Mouse (Mus musculus) forebrain, embryonic 16.5 days (tissue): ENCODE measurements around the gene Tapbpl. TPM values are rescaled to one million over a fixed set of nuclear protein-coding genes. Genes with fewer than 3 reads are reported as not detected.

Source experiments
- ATAC-seq: fragments of 200-750 bp; cut with Nextera tagmentation; 2 replicates; pipeline ENCODE4 v1.8.0; 2017; ENCODE audit warnings: mild to moderate bottlenecking, moderate library complexity
- H3K27ac ChIP-seq: fragments of 300-500 bp; sonication (generic); 2 replicates; pipeline ENCODE4 v1.5.1; 2014; ENCODE audit warnings: low read length, control low read depth
- H3K27me3 ChIP-seq: fragments of 300-500 bp; sonication (generic); replicated peaks from 2 replicates; pipeline ENCODE4 v1.6.1; 2014; ENCODE audit warnings: low read length; ENCODE audit not compliant: control insufficient read depth, insufficient read depth
- H3K36me3 ChIP-seq: fragments of 300-500 bp; sonication (generic); 2 replicates; pipeline ENCODE4 v1.6.1; 2014; ENCODE audit not compliant: control insufficient read depth, insufficient read depth
- H3K4me1 ChIP-seq: fragments of 300-500 bp; sonication (generic); replicated peaks from 2 replicates; pipeline ENCODE4 v1.6.1; 2014; ENCODE audit warnings: low read length; ENCODE audit not compliant: control insufficient read depth, insufficient read depth
- H3K4me2 ChIP-seq: fragments of 300-500 bp; sonication (generic); 2 replicates; pipeline ENCODE4 v1.6.1; 2014; ENCODE audit warnings: mild to moderate bottlenecking, low read length, control low read depth
- H3K4me3 ChIP-seq: fragments of 300-500 bp; sonication (generic); replicated peaks from 2 replicates; pipeline ENCODE4 v1.5.1; 2014; ENCODE audit warnings: mild to moderate bottlenecking, low read length, control low read depth
- H3K9ac ChIP-seq: fragments of 300-500 bp; sonication (generic); replicated peaks from 2 replicates; pipeline ENCODE4 v1.6.1; 2014; ENCODE audit warnings: low read depth, low read length, control low read depth
- H3K9me3 ChIP-seq: fragments of 300-500 bp; sonication (generic); 2 replicates; pipeline ENCODE4 v1.6.1; 2016; ENCODE audit warnings: low read length; ENCODE audit not compliant: control insufficient read depth
- WGBS: fragments of 180-500 bp; shearing (Covaris S2); extraction: QIAGEN DNeasy Blood & Tissue Kit; methylation state at CpG from one replicate; pipeline ENCODE4 v1.1.7; 2014; 5-methylcytosine and 5-hydroxymethylcytosine counted together
- polyA plus RNA-seq: library from polyadenylated mRNA; unstranded; fragments of >200 nt; fragmentation: Nextera tagmentation; extraction: Ambion mirVana; gene quantifications from 2 replicates; pipeline ENCODE4 v1.2.1, GENCODE M21; 2015

Tapbpl gene
- polyA plus RNA-seq, 1 experiment from 2014 or later: 4.5 TPM

DNA sequence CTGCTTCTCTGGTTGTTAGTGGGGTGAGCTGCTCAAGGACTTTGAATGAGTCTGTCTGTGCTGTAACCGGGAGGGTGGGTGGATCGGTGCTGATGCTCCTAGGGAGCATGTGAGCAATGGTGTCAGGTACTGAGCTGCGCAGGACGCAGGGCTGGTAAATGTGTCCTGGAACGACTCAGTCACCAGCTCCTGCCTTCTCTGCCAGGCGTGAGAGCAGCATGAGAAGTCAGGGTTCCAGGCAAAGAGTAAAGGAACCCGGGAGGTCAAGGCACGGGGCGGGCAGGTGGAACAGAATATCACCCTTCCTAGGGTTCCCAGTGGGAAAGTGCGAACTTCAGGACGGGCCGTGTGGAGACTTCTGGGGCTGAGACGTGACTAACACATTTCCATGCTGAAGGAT lies 34.4 kb upstream of the Tapbpl start:
- H3K27me3 ChIP-seq: no peaks in the 10 kb centered on the region
- no peak overlapping the region for H3K4me2 ChIP-seq
- no peaks in the 10 kb centered on the region for H3K36me3 ChIP-seq
- H3K9me3 ChIP-seq: no peaks in the 10 kb centered on the region
- no peak overlapping the region for H3K27ac ChIP-seq
- H3K4me3 ChIP-seq: no peak overlapping the region
- H3K4me1 ChIP-seq: no peaks in the 10 kb centered on the region
- ATAC-seq: no peak
- 80% methylated on average over 13 of the region's 13 CpGs for WGBS
- no peak overlapping the region for H3K9ac ChIP-seq

DNA sequence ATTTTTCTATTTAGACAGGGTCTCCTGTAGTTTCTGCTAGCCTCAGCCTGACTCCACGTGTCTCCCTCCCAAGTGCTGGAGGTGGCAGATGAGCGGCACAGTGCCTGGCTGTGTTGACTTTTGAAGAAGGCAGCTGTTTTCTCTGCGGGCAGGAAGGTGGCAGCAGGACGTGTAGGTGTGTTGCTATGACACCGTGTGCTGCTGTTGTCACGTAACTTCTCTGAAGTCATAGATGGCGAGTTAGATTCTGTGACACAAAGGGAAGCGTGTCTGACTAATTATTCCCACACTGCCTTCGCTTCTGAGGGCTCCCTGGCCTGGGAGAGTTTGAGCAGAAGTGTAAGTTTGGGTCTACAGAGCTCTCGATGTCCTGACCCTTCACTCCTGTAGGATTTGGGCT lies 33.6 kb upstream of the Tapbpl start:
- H3K27ac ChIP-seq: no peak overlapping the region
- whole genome bisulfite sequencing: 63% methylated on average over 10 of the region's 10 CpGs
- no peaks in the 10 kb centered on the region for H3K36me3 ChIP-seq
- no peak overlapping the region for H3K4me2 ChIP-seq
- no peaks in the 10 kb centered on the region for H3K4me1 ChIP-seq
- no peak overlapping the region for H3K4me3 ChIP-seq
- H3K27me3 ChIP-seq: no peaks in the 10 kb centered on the region
- no peaks in the 10 kb centered on the region for H3K9me3 ChIP-seq
- H3K9ac ChIP-seq: no peak overlapping the region
- no peak for ATAC-seq

DNA sequence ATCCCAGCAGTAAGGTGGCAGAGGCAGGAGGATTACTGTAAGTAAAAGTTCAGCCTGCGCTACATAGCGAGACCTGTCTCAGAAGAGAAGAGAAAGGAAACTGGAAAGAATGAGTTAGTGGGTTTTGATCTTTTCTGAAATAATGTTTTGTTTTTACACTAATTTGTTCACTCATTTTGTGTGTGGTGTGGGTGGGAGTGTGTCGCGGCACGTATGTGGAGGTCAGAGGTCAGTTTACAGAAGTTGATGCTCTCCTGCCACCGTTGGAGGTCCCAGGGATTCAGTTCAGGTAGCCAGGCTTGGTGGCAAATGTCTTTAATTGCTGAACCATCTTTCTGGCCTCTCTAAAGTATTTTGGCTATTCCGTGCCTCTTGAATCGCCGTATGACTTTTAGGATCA lies 32.6 kb upstream of the Tapbpl start:
- Histone ChIP-seq H3K4me1 (no peaks in the 10 kb centered on the region), H3K4me2 (no peak overlapping the region), H3K27ac (no peak overlapping the region), H3K27me3 (no peaks in the 10 kb centered on the region), H3K4me3 (no peak overlapping the region), H3K36me3 (no peaks in the 10 kb centered on the region), H3K9ac (no peak overlapping the region), H3K9me3 (no peaks in the 10 kb centered on the region)
- 94% methylated on average over 9 of the region's 9 CpGs for WGBS
- no peak for ATAC-seq

DNA sequence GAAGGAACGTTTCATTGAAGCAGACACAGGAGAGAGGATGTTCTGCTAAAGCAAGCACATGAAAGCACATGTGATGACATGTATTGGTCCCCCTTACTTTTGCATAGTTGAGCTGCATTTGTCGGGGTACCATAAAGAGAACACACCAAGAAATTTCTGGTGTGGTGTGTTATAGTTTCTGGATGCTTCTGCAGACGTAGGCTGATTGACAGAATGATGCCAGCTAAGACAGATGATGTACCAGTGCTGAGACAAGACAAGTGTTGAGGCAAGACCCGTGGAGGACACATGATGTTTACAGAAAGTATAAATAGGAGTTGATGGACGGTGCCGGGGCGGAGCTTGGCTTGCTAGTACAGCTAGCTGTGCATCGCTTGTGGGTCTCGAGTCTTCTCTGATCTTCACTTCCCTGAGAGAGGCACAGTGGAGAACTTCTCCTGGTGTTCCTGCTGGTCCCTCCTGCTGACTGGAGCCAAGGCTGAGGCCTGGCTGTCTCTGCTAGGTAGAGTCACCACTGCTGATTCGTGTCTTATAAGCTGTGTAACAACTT lies 28.4 kb upstream of the Tapbpl start:
- 80% methylated on average over 10 of the region's 10 CpGs for WGBS
- no peak overlapping the region for H3K4me2 ChIP-seq
- H3K27me3 ChIP-seq: no peaks in the 10 kb centered on the region
- no peak for ATAC-seq
- no peak overlapping the region for H3K27ac ChIP-seq
- H3K9ac ChIP-seq: no peak overlapping the region
- H3K36me3 ChIP-seq: no peaks in the 10 kb centered on the region
- no peak overlapping the region for H3K4me3 ChIP-seq
- no peaks in the 10 kb centered on the region for H3K4me1 ChIP-seq
- no peaks in the 10 kb centered on the region for H3K9me3 ChIP-seq

DNA sequence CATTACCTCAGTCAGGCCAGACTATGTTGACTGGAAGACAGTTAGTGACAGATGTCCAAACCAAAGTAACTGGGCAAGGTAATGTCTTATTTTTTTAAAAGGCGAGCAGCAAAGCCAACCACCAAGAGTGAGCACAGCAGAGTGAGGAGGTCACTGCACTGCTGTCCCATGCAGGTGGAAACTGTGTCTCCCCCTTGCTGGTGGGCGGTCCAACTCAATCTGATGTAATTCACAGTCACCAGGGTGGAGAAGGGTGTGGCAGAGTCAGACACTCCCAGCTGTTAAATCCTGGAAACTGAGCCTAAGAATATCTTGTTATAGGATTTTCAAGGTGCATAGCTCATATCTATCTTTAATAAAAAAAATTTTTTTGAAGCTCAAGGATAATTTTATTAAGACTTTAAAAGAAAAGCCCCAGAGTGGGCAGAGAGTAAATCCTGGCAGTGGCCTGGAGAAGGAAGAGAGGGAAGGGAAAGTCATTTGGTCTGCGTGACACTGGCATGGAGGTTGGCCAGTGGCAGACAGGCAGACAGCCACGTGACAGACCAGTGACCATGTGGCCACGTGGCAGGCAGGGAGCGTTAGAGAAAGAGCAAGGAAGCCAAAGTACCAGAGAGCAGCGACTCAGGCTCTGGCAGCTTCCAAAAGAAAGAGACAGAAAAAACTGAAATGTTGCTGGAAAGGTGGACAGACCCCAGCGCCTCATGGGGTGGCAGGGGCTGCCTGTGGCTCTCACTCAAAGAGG lies 24.7 kb upstream of the Tapbpl start:
- no peak for ATAC-seq
- Histone ChIP-seq H3K4me1 (no peaks in the 10 kb centered on the region), H3K9me3 (no peaks in the 10 kb centered on the region), H3K36me3 (no peaks in the 10 kb centered on the region), H3K4me3 (no peak overlapping the region), H3K27me3 (no peaks in the 10 kb centered on the region), H3K27ac (no peak overlapping the region), H3K9ac (no peak overlapping the region), H3K4me2 (no peak overlapping the region)
- 80% methylated on average over 8 of the region's 8 CpGs for WGBS

DNA sequence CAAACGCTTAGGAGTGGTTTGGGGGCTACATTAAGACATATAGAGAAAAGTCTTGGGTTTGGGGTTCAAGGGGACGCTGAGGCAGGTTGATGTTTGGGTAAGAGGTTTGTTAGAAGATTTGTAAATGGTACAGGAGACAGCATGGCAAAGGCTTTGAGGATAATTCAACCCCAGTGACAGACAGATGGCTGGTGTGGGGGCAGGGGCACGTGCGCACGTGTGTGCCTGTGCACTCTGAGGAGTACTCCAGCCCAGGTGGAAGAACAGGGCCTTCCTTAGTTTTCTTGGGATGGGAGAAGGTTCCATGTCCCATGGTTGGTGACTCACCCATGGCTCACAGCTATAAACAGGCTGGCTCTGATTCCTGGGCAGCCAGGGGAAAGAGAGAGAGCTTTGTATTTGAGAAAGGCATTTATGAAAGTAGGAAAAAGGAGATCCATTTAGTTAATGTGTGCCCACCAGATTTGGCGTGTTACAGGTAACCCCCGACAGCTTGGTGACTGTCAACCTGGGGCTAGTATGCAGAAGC lies 23.9 kb upstream of the Tapbpl start:
- H3K27ac ChIP-seq: no peak overlapping the region
- H3K9me3 ChIP-seq: no peaks in the 10 kb centered on the region
- 87% methylated on average over 7 of the region's 7 CpGs for WGBS

DNA sequence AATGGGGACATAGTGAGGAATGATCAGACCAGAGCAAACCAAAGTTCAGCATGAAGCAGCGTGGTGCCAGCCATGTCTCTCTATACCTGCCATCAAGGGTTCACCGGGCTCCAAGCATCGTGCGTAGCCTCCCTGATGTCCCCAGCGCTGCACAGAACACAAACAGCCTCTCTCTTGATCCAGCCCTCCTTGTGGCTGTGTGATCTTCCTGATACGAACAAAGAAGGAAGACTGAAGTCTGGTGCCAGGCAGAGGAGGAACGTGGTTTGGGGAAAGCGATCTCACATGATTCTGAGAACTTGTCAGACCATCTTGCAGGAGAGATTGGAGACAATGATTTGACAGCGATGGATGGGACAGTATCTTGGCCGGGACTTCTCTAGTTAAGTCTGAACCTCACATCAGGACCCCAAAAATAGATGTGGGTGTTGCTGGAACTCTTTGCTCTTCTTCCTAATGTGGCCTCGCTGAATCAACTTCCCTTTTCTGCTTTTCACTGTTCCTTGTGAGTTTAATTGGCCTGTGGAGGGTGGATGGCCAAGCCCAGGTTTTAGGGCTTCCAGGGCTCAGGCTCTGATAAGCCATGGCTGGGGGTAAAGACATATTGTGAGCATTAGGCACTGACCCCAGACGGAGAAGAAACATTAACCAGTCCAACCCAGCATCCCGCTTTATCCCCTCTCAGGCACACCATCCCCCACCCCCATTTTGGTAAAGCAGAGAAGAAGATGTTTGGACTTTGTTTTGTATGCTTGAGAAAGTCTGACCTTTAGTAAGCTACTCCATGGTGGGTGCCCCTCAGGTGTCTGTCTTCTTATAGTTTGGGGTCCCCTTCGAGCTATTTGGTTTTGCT lies 22.4 kb upstream of the Tapbpl start:
- ATAC-seq: no peak

More for the DNA sequence above, 23.9 kb upstream of the Tapbpl start:
- no peak for ATAC-seq
- no peak overlapping the region for H3K9ac ChIP-seq
- no peak overlapping the region for H3K4me2 ChIP-seq
- no peaks in the 10 kb centered on the region for H3K4me1 ChIP-seq
- no peaks in the 10 kb centered on the region for H3K36me3 ChIP-seq
- no peak overlapping the region for H3K4me3 ChIP-seq
- H3K27me3 ChIP-seq: no peaks in the 10 kb centered on the region

DNA sequence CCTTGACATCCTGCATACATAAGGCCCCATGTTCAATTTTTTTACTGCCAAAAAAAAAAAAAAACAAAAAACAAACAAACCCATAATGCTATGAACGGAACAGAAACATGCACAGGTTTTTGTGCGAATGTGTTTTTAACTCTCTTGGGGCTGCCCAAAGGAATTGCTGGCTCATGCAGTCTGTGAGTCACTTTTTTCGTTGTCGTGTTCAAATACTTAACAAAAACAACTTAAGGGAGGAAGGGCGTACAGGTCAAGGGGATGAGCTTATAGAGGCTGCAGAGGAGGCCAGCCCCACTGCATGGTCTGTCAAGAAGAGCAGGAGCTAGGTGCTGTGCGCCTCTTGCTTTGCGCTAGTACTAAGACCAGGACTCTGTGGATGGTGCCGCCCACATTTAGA lies 21.1 kb upstream of the Tapbpl start:
- no peak for ATAC-seq
- H3K27me3 ChIP-seq: no peaks in the 10 kb centered on the region
- no peak overlapping the region for H3K27ac ChIP-seq
- no peaks in the 10 kb centered on the region for H3K36me3 ChIP-seq
- H3K4me1 ChIP-seq: no peaks in the 10 kb centered on the region
- no peak overlapping the region for H3K4me3 ChIP-seq
- no peak overlapping the region for H3K9ac ChIP-seq
- H3K9me3 ChIP-seq: no peaks in the 10 kb centered on the region
- H3K4me2 ChIP-seq: no peak overlapping the region
- WGBS: 88% methylated on average over 8 of the region's 8 CpGs

More for the DNA sequence above, 22.4 kb upstream of the Tapbpl start:
- no peaks in the 10 kb centered on the region for H3K27me3 ChIP-seq
- H3K9me3 ChIP-seq: no peaks in the 10 kb centered on the region
- H3K36me3 ChIP-seq: no peaks in the 10 kb centered on the region
- 76% methylated on average over 14 of the region's 14 CpGs for WGBS
- no peak overlapping the region for H3K27ac ChIP-seq
- no peak overlapping the region for H3K4me2 ChIP-seq
- H3K9ac ChIP-seq: no peak overlapping the region
- H3K4me3 ChIP-seq: no peak overlapping the region
- no peaks in the 10 kb centered on the region for H3K4me1 ChIP-seq

DNA sequence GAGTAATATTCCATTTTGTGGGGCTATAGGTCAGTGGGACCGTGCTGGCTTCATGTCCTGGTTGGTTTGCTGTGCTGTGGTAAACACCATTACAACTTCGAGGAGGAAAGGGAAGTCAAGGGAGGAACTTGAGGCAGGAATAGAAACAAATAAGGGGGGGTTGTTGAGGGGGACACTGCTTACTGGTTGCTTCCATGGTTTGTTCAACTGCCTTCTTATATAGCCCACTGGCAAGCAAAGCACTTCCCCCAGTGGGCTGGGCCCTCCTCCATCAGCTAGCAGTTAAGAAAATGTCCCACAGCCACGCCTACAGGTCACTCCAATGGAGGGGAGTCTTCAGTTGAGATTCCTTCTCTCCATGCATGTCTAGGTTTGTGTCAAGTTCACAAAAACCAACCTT lies 20.6 kb upstream of the Tapbpl start:
- Histone ChIP-seq H3K27ac (no peak overlapping the region), H3K27me3 (no peaks in the 10 kb centered on the region), H3K36me3 (no peaks in the 10 kb centered on the region), H3K9ac (no peak overlapping the region), H3K4me3 (no peak overlapping the region), H3K4me1 (no peaks in the 10 kb centered on the region), H3K9me3 (no peaks in the 10 kb centered on the region), H3K4me2 (no peak overlapping the region)
- no peak for ATAC-seq
- 93% methylated on average over 3 of the region's 3 CpGs for WGBS
